Mouse (Mus musculus) large intestine, adult 2 months (tissue): Measurements from ENCODE around the gene Tmem185b. TPM values are rescaled to one million over a fixed set of nuclear protein-coding genes. Genes with fewer than 3 reads are reported as not detected.

ENCODE experiments used
- DNase-seq: peaks from one replicate; pipeline ENCODE4 v3.0.0-alpha.2; 2012; ENCODE audit warnings: low read depth, low spot score
- WGBS: fragments of 180-500 bp; shearing (Covaris S2); methylation state at CpG from one replicate; pipeline ENCODE4 v1.1.7; 2018; 5-methylcytosine and 5-hydroxymethylcytosine counted together
- polyA plus RNA-seq: library from polyadenylated mRNA; depleted of rRNA; stranded (reverse); fragments of >200 nt; gene quantifications from 2 replicates; pipeline ENCODE4 v1.2.3, GENCODE M21; 2012; rRNA removed

Gene Tmem185b
- polyA plus RNA-seq: 16.3 and 19.1 TPM in 2 replicates

- DNase-seq: no peak
- WGBS: 2% methylated on average over 81 of the region's 82 CpGs
Measured at GRCm38 (mm10) chr1:119525689-119526591, at the start of gene Tmem185b. TSS of gene Tmem185b (plus strand) at chr1:119526160.

- DNase-seq: no peak
- WGBS: 84% methylated on average over 7 of the region's 7 CpGs
Measured at GRCm38 (mm10) chr1:119476905-119477353, 49.0 kb upstream of the Tmem185b start.

GRCm38 (mm10) chr1:119479641-119480040 is 46.3 kb upstream of the Tmem185b start:
- no peak for DNase-seq
- WGBS: 80% methylated on average over 4 of the region's 4 CpGs

GRCm38 (mm10) chr1:119480678-119481077 is 45.3 kb upstream of the Tmem185b start:
- no peak for DNase-seq
- 92% methylated on average over 8 of the region's 8 CpGs for WGBS

GRCm38 (mm10) chr1:119481205-119481932 is 44.6 kb upstream of the Tmem185b start:
- WGBS: 89% methylated on average over 7 of the region's 7 CpGs
- no peak for DNase-seq

GRCm38 (mm10) chr1:119482891-119483290 is 43.1 kb upstream of the Tmem185b start:
- no peak for DNase-seq
- 77% methylated on average over 3 of the region's 3 CpGs for WGBS

GRCm38 (mm10) chr1:119484457-119484856 is 41.5 kb upstream of the Tmem185b start:
- DNase-seq: no peak
- 73% methylated on average over 3 of the region's 3 CpGs for WGBS

GRCm38 (mm10) chr1:119485825-119486224 is 40.1 kb upstream of the Tmem185b start:
- WGBS: 28% methylated on average over 2 of the region's 2 CpGs
- no peak for DNase-seq

GRCm38 (mm10) chr1:119487917-119488590 is 37.9 kb upstream of the Tmem185b start:
- DNase-seq: no peak
- 72% methylated on average over 10 of the region's 10 CpGs for WGBS

GRCm38 (mm10) chr1:119490765-119491164 is 35.2 kb upstream of the Tmem185b start:
- 86% methylated on average over 7 of the region's 7 CpGs for WGBS
- DNase-seq: no peak

GRCm38 (mm10) chr1:119492097-119492496 is 33.9 kb upstream of the Tmem185b start:
- DNase-seq: peak; percentile 47
- 5% methylated on average over 11 of the region's 11 CpGs for WGBS

- 74% methylated on average over 1 of the region's 1 CpGs for WGBS
- no peak for DNase-seq
Measured at GRCm38 (mm10) chr1:119492505-119492904, 33.5 kb upstream of the Tmem185b start.

- DNase-seq: no peak
- 67% methylated on average over 2 of the region's 2 CpGs for WGBS
Measured at GRCm38 (mm10) chr1:119494024-119494711, 31.8 kb upstream of the Tmem185b start.

GRCm38 (mm10) chr1:119494712-119495395 is 31.1 kb upstream of the Tmem185b start:
- WGBS: 85% methylated on average over 8 of the region's 9 CpGs
- no peak for DNase-seq

- WGBS: 92% methylated on average over 6 of the region's 6 CpGs
- DNase-seq: no peak
Measured at GRCm38 (mm10) chr1:119495396-119495775, 30.6 kb upstream of the Tmem185b start.

GRCm38 (mm10) chr1:119497346-119498004 is 28.5 kb upstream of the Tmem185b start:
- no peak for DNase-seq
- WGBS: 79% methylated on average over 5 of the region's 5 CpGs

- WGBS: 76% methylated on average over 9 of the region's 9 CpGs
Measured at GRCm38 (mm10) chr1:119498536-119499231, 27.3 kb upstream of the Tmem185b start.

GRCm38 (mm10) chr1:119499456-119499855 is 26.5 kb upstream of the Tmem185b start:
- 92% methylated on average over 10 of the region's 10 CpGs for WGBS
- no peak for DNase-seq

More at GRCm38 (mm10) chr1:119498536-119499231, 27.3 kb upstream of the Tmem185b start:
- no peak for DNase-seq
